Mouse (Mus musculus) midbrain, postnatal 0 days (tissue): ENCODE data around the gene Gm47955. TPM values are rescaled to one million over a fixed set of nuclear protein-coding genes. Genes with fewer than 3 reads are reported as not detected.

Source experiments
- ATAC-seq: fragments of 200-750 bp; cut with Nextera tagmentation; 2 replicates; pipeline ENCODE4 v1.8.0; 2017; ENCODE audit warnings: moderate number of reproducible peaks, mild to moderate bottlenecking, moderate TSS enrichment, moderate library complexity; ENCODE audit not compliant: low FRiP score
- DNase-seq: peaks from one replicate; pipeline ENCODE4 v3.0.0-alpha.2; 2015; ENCODE audit warnings: low spot score
- H3K27ac ChIP-seq: fragments of 300-500 bp; sonication (generic); 2 replicates; pipeline ENCODE4 v1.5.1; 2014; ENCODE audit warnings: low read depth, mild to moderate bottlenecking, low read length, mixed read lengths
- H3K27me3 ChIP-seq: fragments of 300-500 bp; sonication (generic); 2 replicates; pipeline ENCODE4 v1.6.1; 2014; ENCODE audit warnings: low read length, control low read depth, mixed read lengths; ENCODE audit not compliant: insufficient read depth
- H3K36me3 ChIP-seq: fragments of 300-500 bp; sonication (generic); 2 replicates; pipeline ENCODE4 v1.6.1; 2014; ENCODE audit warnings: low read length, control low read depth, mixed read lengths; ENCODE audit not compliant: insufficient read depth
- H3K4me1 ChIP-seq: fragments of 300-500 bp; sonication (generic); 2 replicates; pipeline ENCODE4 v1.6.1; 2014; ENCODE audit warnings: mild to moderate bottlenecking, control low read depth, antibody characterized with exemption, low read length, mixed read lengths; ENCODE audit not compliant: insufficient read depth
- H3K4me2 ChIP-seq: fragments of 300-500 bp; sonication (generic); 2 replicates; pipeline ENCODE4 v1.6.1; 2014; ENCODE audit warnings: low read depth, mild to moderate bottlenecking, low read length, mixed read lengths; ENCODE audit not compliant: poor library complexity, severe bottlenecking
- H3K4me3 ChIP-seq: fragments of 300-500 bp; sonication (generic); 2 replicates; pipeline ENCODE4 v1.5.1; 2014; ENCODE audit warnings: low read depth, mild to moderate bottlenecking, low read length, moderate library complexity
- H3K9ac ChIP-seq: fragments of 300-500 bp; sonication (generic); replicated peaks from 2 replicates; pipeline ENCODE4 v1.6.1; 2014; ENCODE audit warnings: mild to moderate bottlenecking, low read length, moderate library complexity, mixed read lengths; ENCODE audit not compliant: poor library complexity, severe bottlenecking
- H3K9me3 ChIP-seq: fragments of 300-500 bp; sonication (generic); 2 replicates; pipeline ENCODE4 v1.6.1; 2016; ENCODE audit warnings: low read length, control low read depth
- CTCF ChIP-seq: IDR thresholded peaks from 2 replicates; pipeline ENCODE4 v1.5.1; 2016; ENCODE audit warnings: antibody characterized with exemption, mild to moderate bottlenecking
- WGBS: fragments of 180-500 bp; shearing (Covaris S2); extraction: QIAGEN DNeasy Blood & Tissue Kit; methylation state at CpG from one replicate; pipeline ENCODE4 v1.1.7; 2014; 5-methylcytosine and 5-hydroxymethylcytosine counted together
- polyA plus RNA-seq: library from polyadenylated mRNA; unstranded; fragments of >200 nt; fragmentation: Nextera tagmentation; extraction: Ambion mirVana; gene quantifications from 2 replicates; pipeline ENCODE4 v1.2.1, GENCODE M21; 2015
- total RNA-seq: library from RNA; depleted of rRNA; stranded (reverse); fragments of >200 nt; gene quantifications from 2 replicates; pipeline ENCODE4 v1.2.3, GENCODE M21; 2014; rRNA removed

Gm47955 gene
- total and polyA plus RNA-seq, 2 experiments from 2014 or later, result not detected

GRCm38 (mm10) chr1:83006218-83007179, 46.4 kb downstream of the Gm47955 start:
- H3K27me3 ChIP-seq, result no peaks in the 10 kb centered on the region
- no peaks in the 10 kb centered on the region for H3K4me1 ChIP-seq
- H3K9ac ChIP-seq, result no peak overlapping the region
- H3K36me3 ChIP-seq, result no peaks in the 10 kb centered on the region
- DNase-seq (no peak), ATAC-seq (no peak)
- no peak for TF ChIP-seq CTCF
- no peaks in the 10 kb centered on the region for H3K9me3 ChIP-seq
- H3K4me3 ChIP-seq, result no peak overlapping the region
- no peak overlapping the region for H3K27ac ChIP-seq
- 82% methylated on average over 8 of the region's 8 CpGs for WGBS
- no peak overlapping the region for H3K4me2 ChIP-seq

DNA sequence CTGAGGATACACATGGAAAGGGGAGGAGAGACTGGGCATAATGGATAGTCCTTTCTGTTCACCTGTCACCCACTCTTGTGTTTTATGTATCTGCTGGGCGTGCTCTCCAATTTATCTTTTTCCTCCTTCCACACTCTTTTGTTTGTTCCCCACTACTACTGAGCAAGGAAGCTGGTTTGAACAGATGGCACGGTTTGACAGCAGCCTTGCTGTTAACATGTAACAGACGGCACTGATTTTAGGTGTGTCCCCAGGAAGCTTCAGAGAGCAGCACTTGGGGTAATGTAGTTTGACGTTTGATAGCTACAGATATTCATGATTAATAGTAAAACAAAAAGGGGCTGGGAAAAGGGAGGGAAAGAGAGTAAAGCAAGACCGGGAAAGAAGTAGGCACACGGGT, 47.4 kb downstream of the Gm47955 start:
- no peak overlapping the region for H3K4me2 ChIP-seq
- ATAC-seq (no peak), DNase-seq (peak; percentile 9)
- no peaks in the 10 kb centered on the region for H3K27me3 ChIP-seq
- H3K36me3 ChIP-seq, result no peaks in the 10 kb centered on the region
- 81% methylated on average over 6 of the region's 6 CpGs for WGBS
- no peak overlapping the region for H3K9ac ChIP-seq
- no peaks in the 10 kb centered on the region for H3K9me3 ChIP-seq
- no peak overlapping the region for H3K4me3 ChIP-seq
- H3K27ac ChIP-seq, result no peak overlapping the region
- no peak for TF ChIP-seq CTCF
- no peaks in the 10 kb centered on the region for H3K4me1 ChIP-seq

Other genes starting within 250 kb of the Gm47955 start
- 415 and 579 TPM in 2 replicates for gene Mff, start 235.4 kb upstream of the Gm47955 start, total RNA-seq
- gene Mff, start 235.4 kb upstream of the Gm47955 start, polyA plus RNA-seq, result 449 and 459 TPM in 2 replicates
- gene Tm4sf20, start 191.8 kb upstream of the Gm47955 start, total RNA-seq, result not detected in 2 replicates
- gene Tm4sf20, start 191.8 kb upstream of the Gm47955 start, polyA plus RNA-seq, result not detected in 2 replicates
- gene Gm47791, start 189.0 kb upstream of the Gm47955 start, total RNA-seq, result not detected in 2 replicates
- not detected in 2 replicates for gene Gm47791, start 189.0 kb upstream of the Gm47955 start, polyA plus RNA-seq
- 101 and 107 TPM in 2 replicates for gene Agfg1, start 120.8 kb upstream of the Gm47955 start, total RNA-seq
- gene Agfg1, start 120.8 kb upstream of the Gm47955 start, polyA plus RNA-seq, result 17.0 and 20.2 TPM in 2 replicates
- 0.33 TPM in 1 of 2 replicates, not detected in the other for gene A030005L19Rik, start 47.0 kb upstream of the Gm47955 start, total RNA-seq
- 0.20 TPM in 1 of 2 replicates, not detected in the other for gene A030005L19Rik, start 47.0 kb upstream of the Gm47955 start, polyA plus RNA-seq
- gene A030014E15Rik, start 35.4 kb upstream of the Gm47955 start, total RNA-seq, result 0.71 TPM in 1 of 2 replicates, not detected in the other
- gene A030014E15Rik, start 35.4 kb upstream of the Gm47955 start, polyA plus RNA-seq, result not detected in 2 replicates
- not detected in 2 replicates for gene Gm6217, start 28.9 kb upstream of the Gm47955 start, total RNA-seq
- gene Gm6217, start 28.9 kb upstream of the Gm47955 start, polyA plus RNA-seq, result not detected in 2 replicates
- not detected in 2 replicates for gene A030003K21Rik, start 16.9 kb upstream of the Gm47955 start, total RNA-seq
- gene A030003K21Rik, start 16.9 kb upstream of the Gm47955 start, polyA plus RNA-seq, result not detected in 2 replicates
- not detected in 2 replicates for gene Gm7544, start 4.3 kb upstream of the Gm47955 start, total RNA-seq
- not detected in 2 replicates for gene Gm7544, start 4.3 kb upstream of the Gm47955 start, polyA plus RNA-seq
- not detected in 2 replicates for gene Gm47959, start 40.3 kb downstream of the Gm47955 start, total RNA-seq
- not detected in 2 replicates for gene Gm47959, start 40.3 kb downstream of the Gm47955 start, polyA plus RNA-seq
- 0.71 and 0.99 TPM in 2 replicates for gene Slc19a3, start 78.2 kb downstream of the Gm47955 start, total RNA-seq
- gene Slc19a3, start 78.2 kb downstream of the Gm47955 start, polyA plus RNA-seq, result 0.83 and 0.90 TPM in 2 replicates
- not detected in 2 replicates for gene Krtap28-10, start 82.2 kb downstream of the Gm47955 start, total RNA-seq
- gene Krtap28-10, start 82.2 kb downstream of the Gm47955 start, polyA plus RNA-seq, result not detected in 2 replicates
- not detected in 2 replicates for gene Gm47969, start 84.6 kb downstream of the Gm47955 start, total RNA-seq
- gene Gm47969, start 84.6 kb downstream of the Gm47955 start, polyA plus RNA-seq, result not detected in 2 replicates
- not detected in 2 replicates for gene A030005K14Rik, start 99.1 kb downstream of the Gm47955 start, total RNA-seq
- gene A030005K14Rik, start 99.1 kb downstream of the Gm47955 start, polyA plus RNA-seq, result not detected in 2 replicates
- gene Krtap28-13, start 100.6 kb downstream of the Gm47955 start, total RNA-seq, result not detected in 2 replicates
- gene Krtap28-13, start 100.6 kb downstream of the Gm47955 start, polyA plus RNA-seq, result not detected in 2 replicates
- not detected in 2 replicates for gene Ccl20, start 156.5 kb downstream of the Gm47955 start, total RNA-seq
- not detected in 2 replicates for gene Ccl20, start 156.5 kb downstream of the Gm47955 start, polyA plus RNA-seq
- 0.88 and 1.2 TPM in 2 replicates for gene Daw1, start 199.5 kb downstream of the Gm47955 start, total RNA-seq
- gene Daw1, start 199.5 kb downstream of the Gm47955 start, polyA plus RNA-seq, result 1.7 and 1.9 TPM in 2 replicates